Mouse (Mus musculus) heart, embryonic 13.5 days (tissue): ENCODE data around the gene Ttc28. TPM values are rescaled to one million over a fixed set of nuclear protein-coding genes. Genes with fewer than 3 reads are reported as not detected.

Experiments used
- ATAC-seq: fragments of 200-750 bp; cut with Nextera tagmentation; 2 replicates; pipeline ENCODE4 v1.8.0; 2017; ENCODE audit warnings: moderate TSS enrichment; ENCODE audit not compliant: insufficient number of reproducible peaks, low FRiP score, low TSS enrichment; ENCODE audit errors: extremely low read depth
- H3K27ac ChIP-seq: fragments of 300-500 bp; sonication (generic); replicated peaks from 2 replicates; pipeline ENCODE4 v1.5.1; 2015; ENCODE audit warnings: moderate library complexity, mild to moderate bottlenecking, inconsistent platforms
- H3K27me3 ChIP-seq: fragments of 300-500 bp; sonication (generic); replicated peaks from 2 replicates; pipeline ENCODE4 v1.6.1; 2015; ENCODE audit warnings: mild to moderate bottlenecking, inconsistent platforms
- H3K36me3 ChIP-seq: fragments of 300-500 bp; sonication (generic); 2 replicates; pipeline ENCODE4 v1.6.1; 2015; ENCODE audit warnings: mild to moderate bottlenecking, inconsistent platforms
- H3K4me1 ChIP-seq: fragments of 300-500 bp; sonication (generic); 2 replicates; pipeline ENCODE4 v1.6.1; 2015; ENCODE audit warnings: inconsistent platforms
- H3K4me2 ChIP-seq: fragments of 300-500 bp; sonication (generic); 2 replicates; pipeline ENCODE4 v1.6.1; 2015; ENCODE audit warnings: inconsistent platforms, mild to moderate bottlenecking, moderate library complexity
- H3K4me3 ChIP-seq: fragments of 300-500 bp; sonication (generic); 2 replicates; pipeline ENCODE4 v1.5.1; 2015; ENCODE audit warnings: moderate library complexity, mild to moderate bottlenecking, inconsistent platforms
- H3K9ac ChIP-seq: fragments of 300-500 bp; sonication (generic); 2 replicates; pipeline ENCODE4 v1.6.1; 2015; ENCODE audit warnings: inconsistent platforms, mild to moderate bottlenecking, moderate library complexity
- H3K9me3 ChIP-seq: fragments of 300-500 bp; sonication (generic); 2 replicates; pipeline ENCODE4 v1.6.1; 2016; ENCODE audit warnings: inconsistent platforms
- WGBS: fragments of 180-500 bp; shearing (Covaris S2); methylation state at CpG from one replicate; pipeline ENCODE4 v1.1.7; 2015; ENCODE audit warnings: mixed read lengths; 5-methylcytosine and 5-hydroxymethylcytosine counted together
- polyA plus RNA-seq: library from polyadenylated mRNA; unstranded; fragments of >200 nt; fragmentation: Nextera tagmentation; extraction: Ambion mirVana; gene quantifications from 2 replicates; pipeline ENCODE4 v1.2.1, GENCODE M21; 2015

Ttc28 gene
- polyA plus RNA-seq, 1 experiment from 2014 or later, result 7.6 TPM

- Histone ChIP-seq H3K36me3 (no peaks in the 10 kb centered on the region), H3K4me2 (no peak overlapping the region), H3K27ac (0 out of 2 replicates have a peak overlapping the region, but pooled peaks have one; percentile 87), H3K4me3 (no peak overlapping the region), H3K27me3 (no peaks in the 10 kb centered on the region), H3K9ac (0 out of 2 replicates have a peak overlapping the region, but pooled peaks have one; percentile 0), H3K4me1 (peaks cover 53% of the 10 kb centered on the region), H3K9me3 (no peaks in the 10 kb centered on the region)
- WGBS, result 64% methylated on average over 13 of the region's 13 CpGs
- ATAC-seq, result no peak
Measured at GRCm38 (mm10) chr5:111137742-111138141, 258.1 kb downstream of the Ttc28 start.

- Histone ChIP-seq H3K4me1 (peaks cover 53% of the 10 kb centered on the region), H3K9ac (0 out of 2 replicates have a peak overlapping the region, but pooled peaks have one; percentile 0), H3K4me2 (no peak overlapping the region; the same call in 1 of the 2 replicates), H3K36me3 (no peaks in the 10 kb centered on the region), H3K4me3 (no peak overlapping the region), H3K27ac (peak overlapping the region; percentile 87), H3K9me3 (no peaks in the 10 kb centered on the region), H3K27me3 (no peaks in the 10 kb centered on the region)
- WGBS, result 39% methylated on average over 11 of the region's 11 CpGs
- no peak for ATAC-seq
Measured at GRCm38 (mm10) chr5:111138239-111138833, 258.7 kb downstream of the Ttc28 start.

- peaks cover 53% of the 10 kb centered on the region for H3K4me1 ChIP-seq
- H3K4me3 ChIP-seq, result no peak overlapping the region
- ATAC-seq, result no peak
- H3K9me3 ChIP-seq, result no peaks in the 10 kb centered on the region
- peak overlapping the region; percentile 34; the same call in 1 of the 2 replicates for H3K9ac ChIP-seq
- H3K27ac ChIP-seq, result peak overlapping the region; percentile 87
- 38% methylated on average over 7 of the region's 7 CpGs for WGBS
- peak overlapping the region; percentile 45 for H3K4me2 ChIP-seq
- no peaks in the 10 kb centered on the region for H3K36me3 ChIP-seq
- H3K27me3 ChIP-seq, result no peaks in the 10 kb centered on the region
Measured at GRCm38 (mm10) chr5:111138927-111139565, 259.4 kb downstream of the Ttc28 start.

DNA sequence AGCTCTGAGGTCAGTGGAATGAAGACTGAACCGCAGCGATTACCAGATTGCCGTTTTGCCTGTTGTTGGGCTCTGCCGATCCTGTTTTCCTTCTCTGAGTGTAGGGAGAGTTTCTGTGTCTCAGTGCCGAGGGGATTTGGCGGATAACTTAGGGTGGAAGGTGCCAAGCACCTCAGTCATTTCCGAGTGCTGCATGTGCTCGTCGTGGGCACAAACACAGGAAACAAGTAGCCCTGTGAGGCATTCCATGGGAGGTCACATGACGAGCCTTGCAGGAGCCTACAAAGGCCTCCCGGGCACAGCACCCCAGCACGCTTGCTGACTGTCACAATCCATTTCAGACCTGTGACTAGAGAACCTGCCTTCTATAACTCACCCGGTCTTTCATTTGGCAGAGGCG, 260.0 kb downstream of the Ttc28 start:
- H3K4me3 ChIP-seq, result no peak overlapping the region
- peak overlapping the region; percentile 87 for H3K27ac ChIP-seq
- no peaks in the 10 kb centered on the region for H3K9me3 ChIP-seq
- ATAC-seq, result no peak
- no peaks in the 10 kb centered on the region for H3K27me3 ChIP-seq
- peaks cover 53% of the 10 kb centered on the region for H3K4me1 ChIP-seq
- H3K9ac ChIP-seq, result peak overlapping the region; percentile 34; the same call in 1 of the 2 replicates
- H3K4me2 ChIP-seq, result peak overlapping the region; percentile 45
- 39% methylated on average over 14 of the region's 14 CpGs for WGBS
- no peaks in the 10 kb centered on the region for H3K36me3 ChIP-seq

DNA sequence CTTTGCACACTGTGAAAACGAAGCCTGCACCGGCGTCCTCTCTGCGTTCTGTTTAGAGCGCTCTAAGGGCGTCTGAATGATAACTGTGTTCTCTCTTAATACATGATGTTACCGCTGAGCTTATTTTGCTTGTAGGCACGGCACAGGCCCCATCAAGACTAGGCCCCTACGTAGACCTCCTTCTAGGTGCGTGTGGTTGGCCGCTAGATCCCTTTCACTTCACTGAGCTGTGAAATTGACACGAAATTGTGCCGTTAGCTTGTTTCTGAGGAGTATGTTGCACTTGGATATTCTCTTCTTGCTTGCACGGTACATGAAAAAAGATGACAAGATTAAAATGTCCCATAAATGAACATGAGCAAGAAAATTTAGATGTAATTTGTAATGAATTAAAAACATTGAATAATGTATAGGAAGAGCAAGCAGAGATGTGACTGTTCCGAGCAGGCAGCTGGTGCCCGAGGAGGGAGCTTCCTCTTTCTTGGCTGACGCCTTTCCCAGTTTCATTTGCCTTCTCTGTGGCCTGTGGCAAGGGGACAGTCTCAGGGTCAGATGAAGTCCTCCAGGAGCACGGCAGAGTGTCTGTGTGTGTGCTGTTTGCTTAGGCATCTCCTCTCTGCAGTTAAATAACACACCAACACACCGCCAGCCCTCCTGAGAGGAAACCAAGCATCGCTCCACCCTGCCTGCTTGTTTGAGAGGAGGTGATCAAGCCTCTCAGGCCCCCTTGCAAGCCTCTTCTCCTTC, 261.7 kb downstream of the Ttc28 start:
- H3K9me3 ChIP-seq, result no peaks in the 10 kb centered on the region
- WGBS, result 81% methylated on average over 20 of the region's 20 CpGs
- H3K36me3 ChIP-seq, result no peaks in the 10 kb centered on the region
- no peak overlapping the region for H3K27ac ChIP-seq
- ATAC-seq, result no peak
- no peak overlapping the region for H3K9ac ChIP-seq
- H3K4me3 ChIP-seq, result no peak overlapping the region
- peaks cover 49% of the 10 kb centered on the region for H3K4me1 ChIP-seq
- H3K27me3 ChIP-seq, result no peaks in the 10 kb centered on the region
- H3K4me2 ChIP-seq, result no peak overlapping the region

DNA sequence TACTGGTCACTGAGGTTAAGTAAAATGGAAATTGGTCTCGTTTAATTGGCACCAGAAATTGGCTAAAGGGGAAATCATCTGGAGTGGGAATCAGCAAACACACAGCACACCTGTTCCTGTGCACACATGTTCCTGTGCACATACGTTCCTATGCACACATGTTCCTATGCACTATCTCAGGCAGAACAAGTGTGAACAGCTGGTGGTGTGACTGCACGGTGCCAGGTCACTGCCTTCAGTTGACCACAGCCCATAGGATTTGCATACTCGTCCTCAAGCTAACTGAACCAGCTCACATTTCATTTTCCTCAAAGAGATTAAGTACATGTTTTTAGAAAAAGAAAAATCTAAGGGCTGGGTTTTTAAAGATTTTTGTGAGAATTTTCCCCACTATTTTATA, 263.2 kb downstream of the Ttc28 start:
- Histone ChIP-seq H3K4me1 (peaks cover 34% of the 10 kb centered on the region), H3K9ac (no peak overlapping the region), H3K27me3 (no peaks in the 10 kb centered on the region), H3K27ac (no peak overlapping the region), H3K4me2 (no peak overlapping the region), H3K4me3 (no peak overlapping the region), H3K36me3 (no peaks in the 10 kb centered on the region), H3K9me3 (no peaks in the 10 kb centered on the region)
- 76% methylated on average over 4 of the region's 4 CpGs for WGBS
- no peak for ATAC-seq

GRCm38 (mm10) chr5:111144411-111144810, 264.8 kb downstream of the Ttc28 start:
- H3K27ac ChIP-seq, result no peak overlapping the region
- H3K27me3 ChIP-seq, result no peaks in the 10 kb centered on the region
- H3K36me3 ChIP-seq, result no peaks in the 10 kb centered on the region
- H3K9me3 ChIP-seq, result no peaks in the 10 kb centered on the region
- no peak for ATAC-seq
- no peak overlapping the region for H3K4me2 ChIP-seq
- H3K4me3 ChIP-seq, result no peak overlapping the region
- H3K4me1 ChIP-seq, result peaks cover 18% of the 10 kb centered on the region
- H3K9ac ChIP-seq, result no peak overlapping the region
- WGBS, result 83% methylated on average over 7 of the region's 7 CpGs

- no peak overlapping the region for H3K9ac ChIP-seq
- WGBS, result 89% methylated on average over 14 of the region's 14 CpGs
- 0 out of 2 replicates have a peak, but pooled peaks cover 2% of the 10 kb centered on the region for H3K27me3 ChIP-seq
- ATAC-seq, result no peak
- H3K9me3 ChIP-seq, result no peaks in the 10 kb centered on the region
- peaks cover 34% of the 10 kb centered on the region for H3K4me1 ChIP-seq
- H3K4me2 ChIP-seq, result no peak overlapping the region
- H3K36me3 ChIP-seq, result no peaks in the 10 kb centered on the region
- no peak overlapping the region for H3K4me3 ChIP-seq
- no peak overlapping the region for H3K27ac ChIP-seq
Measured at GRCm38 (mm10) chr5:111150581-111150980, 271.0 kb downstream of the Ttc28 start.

DNA sequence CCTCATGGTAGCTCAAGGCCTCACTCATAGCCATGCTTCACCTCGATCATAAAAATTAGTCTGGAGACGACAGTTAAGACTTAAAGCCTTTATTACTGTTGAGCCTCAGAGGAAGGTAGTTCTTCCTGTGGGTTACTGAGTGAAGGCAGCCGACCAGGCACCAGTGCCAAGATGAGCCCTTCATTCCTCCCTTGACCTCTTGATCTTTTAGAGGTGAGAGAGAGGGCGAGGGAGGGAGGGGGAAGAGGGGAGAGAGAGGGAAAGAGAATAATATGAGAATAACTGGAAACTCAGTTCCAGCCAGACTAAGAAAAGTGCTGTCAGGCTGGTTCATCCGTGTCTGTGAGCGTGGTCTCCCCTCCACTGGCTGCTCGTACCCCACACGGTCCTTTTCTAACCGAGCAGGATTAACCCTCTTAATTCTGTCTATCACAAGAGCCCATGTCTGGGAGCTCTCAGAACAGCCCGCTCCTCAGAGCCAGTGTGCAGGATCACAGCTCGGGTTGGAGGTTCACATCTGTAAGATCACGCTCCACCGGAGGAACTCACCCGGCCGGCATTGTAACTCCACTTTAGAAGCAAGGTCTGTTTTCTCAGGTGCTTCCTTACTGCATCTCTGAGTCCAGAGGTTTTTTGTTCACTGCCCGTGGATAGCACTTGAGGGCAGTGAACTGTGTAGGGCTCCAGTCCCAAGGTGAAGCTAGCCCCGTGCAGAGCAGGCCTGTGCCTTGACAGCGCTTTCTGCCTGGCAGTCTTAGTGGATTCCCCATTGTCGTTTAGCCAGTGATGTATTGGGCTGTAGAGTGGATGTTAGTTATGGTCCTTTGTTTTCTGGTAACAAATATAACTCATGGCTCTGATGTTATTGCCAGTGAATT, 272.5 kb downstream of the Ttc28 start:
- H3K9ac ChIP-seq, result 0 out of 2 replicates have a peak overlapping the region, but pooled peaks have one; percentile 25
- no peak overlapping the region for H3K27ac ChIP-seq
- no peaks in the 10 kb centered on the region for H3K9me3 ChIP-seq
- no peak overlapping the region for H3K4me3 ChIP-seq
- no peaks in the 10 kb centered on the region for H3K36me3 ChIP-seq
- H3K27me3 ChIP-seq, result 0 out of 2 replicates have a peak, but pooled peaks cover 3% of the 10 kb centered on the region
- peaks cover 43% of the 10 kb centered on the region for H3K4me1 ChIP-seq
- ATAC-seq, result no peak
- WGBS, result 45% methylated on average over 19 of the region's 19 CpGs
- no peak overlapping the region for H3K4me2 ChIP-seq

DNA sequence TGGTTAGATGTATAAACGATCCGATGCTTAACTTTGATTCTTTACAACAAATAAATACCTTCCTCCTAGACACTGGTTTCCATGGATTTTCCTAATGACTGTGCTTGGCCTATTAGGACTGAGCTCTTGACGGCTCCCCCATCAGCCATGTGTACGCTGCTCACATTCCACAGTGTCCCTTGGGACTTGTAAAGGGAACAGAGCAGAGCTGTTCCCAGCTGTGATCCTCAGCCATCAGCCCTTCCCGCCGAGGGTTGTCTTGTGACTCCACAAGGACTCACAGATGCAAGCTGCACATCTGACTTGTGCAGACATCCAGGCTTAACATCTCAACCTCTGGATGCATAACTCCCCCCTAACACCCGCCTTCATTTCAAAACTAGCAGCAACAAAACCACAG, 275.0 kb downstream of the Ttc28 start:
- Histone ChIP-seq H3K27ac (no peak overlapping the region), H3K27me3 (peaks cover 16% of the 10 kb centered on the region), H3K4me2 (no peak overlapping the region), H3K9me3 (no peaks in the 10 kb centered on the region), H3K36me3 (no peaks in the 10 kb centered on the region), H3K9ac (no peak overlapping the region), H3K4me1 (peaks cover 59% of the 10 kb centered on the region), H3K4me3 (no peak overlapping the region)
- 48% methylated on average over 7 of the region's 7 CpGs for WGBS
- no peak for ATAC-seq

GRCm38 (mm10) chr5:111155271-111155670, 275.7 kb downstream of the Ttc28 start:
- ATAC-seq, result no peak
- Histone ChIP-seq H3K9me3 (no peaks in the 10 kb centered on the region), H3K4me2 (no peak overlapping the region), H3K9ac (no peak overlapping the region), H3K36me3 (no peaks in the 10 kb centered on the region), H3K27ac (no peak overlapping the region), H3K4me3 (no peak overlapping the region), H3K27me3 (peaks cover 16% of the 10 kb centered on the region), H3K4me1 (peaks cover 66% of the 10 kb centered on the region)
- 77% methylated on average over 4 of the region's 4 CpGs for WGBS
